Mouse (Mus musculus): ENCODE results near the gene March10. TPM values are rescaled to one million over a fixed set of nuclear protein-coding genes. Genes with fewer than 3 reads are reported as not detected.

March10 gene
- total RNA-seq, 1 experiment: 0.22 TPM

GRCm38 (mm10) chr11:105385266-105385665, 71.3 kb downstream of the March10 start:
- no peak for DNase-seq (ENCODE audit: low read depth, low spot score)

GRCm38 (mm10) chr11:105375821-105376235, 80.7 kb downstream of the March10 start:
- in situ Hi-C loops (cut with MboI; ENCODE audit: low sequenced_read_pairs in 2 of 2, unreplicated experiment in 2 of 2): no loop called here

More at GRCm38 (mm10) chr11:105385266-105385665, 71.3 kb downstream of the March10 start:
- Histone ChIP-seq H3K9me3 (ENCODE audit: control insufficient read depth, insufficient read depth, low read depth, low read length) (no peaks in the 10 kb centered on the region), H3K9ac (ENCODE audit: insufficient read depth, low read depth, low read length, poor library complexity, severe bottlenecking) (no peak overlapping the region), H3K36me3 (ENCODE audit: control insufficient read depth, insufficient read depth, low read length, poor library complexity, severe bottlenecking) (no peaks in the 10 kb centered on the region), H3K4me1 (ENCODE audit: control insufficient read depth in 2 of 2, insufficient read depth in 2 of 2, low read length in 2 of 2, poor library complexity in 1 of 2) (no peaks in the 10 kb centered on the region), H3K4me3 (ENCODE audit: insufficient read depth in 1 of 2, low read depth in 1 of 2, low read length in 2 of 2, poor library complexity in 1 of 2, severe bottlenecking in 1 of 2) (no peak overlapping the region), H3K27ac (ENCODE audit: insufficient read depth, low read depth, low read length, poor library complexity, severe bottlenecking) (no peak overlapping the region)
- in situ Hi-C loops (cut with MboI; ENCODE audit: low sequenced_read_pairs in 2 of 2, unreplicated experiment in 2 of 2): no loop called here
- TF ChIP-seq HCFC1 (IDR thresholded peaks at IDR 0.05; ENCODE audit: borderline replicate concordance, insufficient read depth, low read length): no peak

GRCm38 (mm10) chr11:105374526-105375175, 81.9 kb downstream of the March10 start:
- H3K4me3 ChIP-seq (ENCODE audit: insufficient read depth in 1 of 2, low read depth in 1 of 2, low read length in 2 of 2, poor library complexity in 1 of 2, severe bottlenecking in 1 of 2): no peak overlapping the region

More at GRCm38 (mm10) chr11:105375821-105376235, 80.7 kb downstream of the March10 start:
- H3K9ac ChIP-seq (ENCODE audit: insufficient read depth, low read depth, low read length, poor library complexity, severe bottlenecking): no peak overlapping the region
- no peaks in the 10 kb centered on the region for H3K4me1 ChIP-seq (ENCODE audit: control insufficient read depth in 2 of 2, insufficient read depth in 2 of 2, low read length in 2 of 2, poor library complexity in 1 of 2)
- no peak for TF ChIP-seq HCFC1 (IDR thresholded peaks at IDR 0.05; ENCODE audit: borderline replicate concordance, insufficient read depth, low read length)
- TF ChIP-seq ZNF384 (IDR thresholded peaks at IDR 0.05; ENCODE audit: low read depth, low read length): no peak
- TF ChIP-seq ZC3H11A (IDR thresholded peaks at IDR 0.05; ENCODE audit: borderline replicate concordance, low read depth, low read length): no peak
- TF ChIP-seq MAFK (IDR thresholded peaks at IDR 0.05; ENCODE audit: insufficient read depth, low read depth, low read length): no peak
- no peak for TF ChIP-seq CHD2 (IDR thresholded peaks at IDR 0.05; ENCODE audit: low read depth, low read length)
- H3K4me3 ChIP-seq (ENCODE audit: insufficient read depth in 1 of 2, low read depth in 1 of 2, low read length in 2 of 2, poor library complexity in 1 of 2, severe bottlenecking in 1 of 2): no peak overlapping the region
- no peak overlapping the region for H3K27ac ChIP-seq (ENCODE audit: insufficient read depth, low read depth, low read length, poor library complexity, severe bottlenecking)
- no peak for DNase-seq (ENCODE audit: low read depth, low spot score)
- no peaks in the 10 kb centered on the region for H3K9me3 ChIP-seq (ENCODE audit: control insufficient read depth, insufficient read depth, low read depth, low read length)
- H3K36me3 ChIP-seq (ENCODE audit: control insufficient read depth, insufficient read depth, low read length, poor library complexity, severe bottlenecking): no peaks in the 10 kb centered on the region

GRCm38 (mm10) chr11:105373881-105374280, 82.7 kb downstream of the March10 start:
- no peak for DNase-seq (ENCODE audit: low read depth, low spot score)
- Histone ChIP-seq H3K9me3 (ENCODE audit: control insufficient read depth, insufficient read depth, low read depth, low read length) (no peaks in the 10 kb centered on the region), H3K36me3 (ENCODE audit: control insufficient read depth, insufficient read depth, low read length, poor library complexity, severe bottlenecking) (no peaks in the 10 kb centered on the region), H3K4me1 (ENCODE audit: control insufficient read depth in 2 of 2, insufficient read depth in 2 of 2, low read length in 2 of 2, poor library complexity in 1 of 2) (no peaks in the 10 kb centered on the region), H3K9ac (ENCODE audit: insufficient read depth, low read depth, low read length, poor library complexity, severe bottlenecking) (no peak overlapping the region), H3K4me3 (ENCODE audit: insufficient read depth in 1 of 2, low read depth in 1 of 2, low read length in 2 of 2, poor library complexity in 1 of 2, severe bottlenecking in 1 of 2) (no peak overlapping the region), H3K27ac (ENCODE audit: insufficient read depth, low read depth, low read length, poor library complexity, severe bottlenecking) (no peak overlapping the region)
- in situ Hi-C loops (cut with MboI; ENCODE audit: low sequenced_read_pairs in 2 of 2, unreplicated experiment in 2 of 2): loop anchor here in 1 of 2 experiments (25.0 kb wide), 2 partner anchors 213 to 538 kb away; partner anchors contain the start of gene Tanc2
- TF ChIP-seq ZC3H11A (IDR thresholded peaks at IDR 0.05; ENCODE audit: borderline replicate concordance, low read depth, low read length) (no peak), CHD2 (IDR thresholded peaks at IDR 0.05; ENCODE audit: low read depth, low read length) (no peak), HCFC1 (IDR thresholded peaks at IDR 0.05; ENCODE audit: borderline replicate concordance, insufficient read depth, low read length) (no peak), MAFK (IDR thresholded peaks at IDR 0.05; ENCODE audit: insufficient read depth, low read depth, low read length) (no peak), ZNF384 (IDR thresholded peaks at IDR 0.05; ENCODE audit: low read depth, low read length) (no peak)

More at GRCm38 (mm10) chr11:105374526-105375175, 81.9 kb downstream of the March10 start:
- DNase-seq (ENCODE audit: low read depth, low spot score): no peak
- no peak overlapping the region for H3K9ac ChIP-seq (ENCODE audit: insufficient read depth, low read depth, low read length, poor library complexity, severe bottlenecking)
- no peaks in the 10 kb centered on the region for H3K4me1 ChIP-seq (ENCODE audit: control insufficient read depth in 2 of 2, insufficient read depth in 2 of 2, low read length in 2 of 2, poor library complexity in 1 of 2)
- no peak overlapping the region for H3K27ac ChIP-seq (ENCODE audit: insufficient read depth, low read depth, low read length, poor library complexity, severe bottlenecking)
- no peaks in the 10 kb centered on the region for H3K36me3 ChIP-seq (ENCODE audit: control insufficient read depth, insufficient read depth, low read length, poor library complexity, severe bottlenecking)
- no peaks in the 10 kb centered on the region for H3K9me3 ChIP-seq (ENCODE audit: control insufficient read depth, insufficient read depth, low read depth, low read length)
- in situ Hi-C loops (cut with MboI; ENCODE audit: low sequenced_read_pairs in 2 of 2, unreplicated experiment in 2 of 2): loop anchor here in 1 of 2 experiments (25.0 kb wide), 2 partner anchors 213 to 538 kb away; partner anchors contain the start of gene Tanc2
- TF ChIP-seq ZC3H11A (IDR thresholded peaks at IDR 0.05; ENCODE audit: borderline replicate concordance, low read depth, low read length) (no peak), ZNF384 (IDR thresholded peaks at IDR 0.05; ENCODE audit: low read depth, low read length) (no peak), MAFK (IDR thresholded peaks at IDR 0.05; ENCODE audit: insufficient read depth, low read depth, low read length) (no peak), CHD2 (IDR thresholded peaks at IDR 0.05; ENCODE audit: low read depth, low read length) (no peak), HCFC1 (IDR thresholded peaks at IDR 0.05; ENCODE audit: borderline replicate concordance, insufficient read depth, low read length) (no peak)

Measured in ES-E14 (cell line).